ENCODE assay signal across 15 mouse cellular contexts in the genomic region with DNA sequence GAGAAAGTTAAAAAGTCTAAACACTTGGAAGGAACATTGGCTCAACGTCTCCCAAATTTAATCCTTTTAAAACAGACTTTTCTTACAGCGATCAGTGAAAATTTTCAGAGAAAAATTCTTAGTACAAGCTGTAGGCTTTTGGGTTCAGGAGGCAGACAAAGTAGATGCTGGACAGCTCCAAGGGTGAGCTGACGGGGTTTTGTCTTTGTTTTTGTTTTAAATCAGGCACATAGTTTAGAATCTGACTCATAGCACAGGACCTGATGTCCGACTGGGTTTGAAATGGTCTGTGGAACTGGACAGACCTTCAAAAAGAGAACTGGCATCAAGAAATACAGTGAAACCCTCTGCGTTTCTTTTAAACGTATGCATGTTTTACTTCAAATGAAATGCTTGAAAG.
DNase-seq lines count a peak whose midpoint lies in the region; TF ChIP-seq lines count a peak whose summit lies in the region.
"Had no signal": no experiment of that assay in that cellular context is flagged by ENCODE, and none has a peak within 500 bp of the region (broad histone marks: within the 10 kb centered on the region; RNA-seq: fewer than 3 reads in every experiment).

No protein-coding gene starts in this region.

- TF ChIP-seq CTCF in brain, embryonic 14.5 days (IDR thresholded peaks at IDR 0.05; ENCODE audit: borderline replicate concordance, extremely low read depth, insufficient read depth, insufficient read length), result no peak

- peak; percentile 21 for DNase-seq in embryo, embryonic 10.5 days (ENCODE audit: low spot score)
- no peak for DNase-seq in embryo, embryonic 10 days (ENCODE audit: low spot score)
- peak; percentile 1 for DNase-seq in ovary, postnatal 14 days (ENCODE audit: low spot score)
- no peak for DNase-seq in ovary, adult 18-20 months (ENCODE audit: low spot score)
- DNase-seq in brain, embryonic 14.5 days (ENCODE audit: low read depth), result peak; percentile 8
- DNase-seq in cerebellum, adult 18-20 months, result no peak
- DNase-seq in testis, postnatal 10 days (ENCODE audit: low spot score), result no peak
- DNase-seq: cerebellum, adult 11 months; cerebellum, postnatal 25 days; gastrocnemius, postnatal 36 days; kidney, postnatal 25 days; lung, postnatal 14 days; retina, postnatal 1 day; right cerebral cortex, postnatal 4 days; thymus, postnatal 25 days had no signal

- TF ChIP-seq POLR2A in brain, embryonic 14.5 days (IDR thresholded peaks at IDR 0.05; ENCODE audit: borderline replicate concordance, extremely low read depth, insufficient read depth, insufficient read length, poor library complexity, severe bottlenecking), result no peak

Comparison
In these comparisons a context has a peak if more than half of its experiments do, and no peak if none do; other contexts are left out.
1. DNase-seq: peak in embryo, embryonic 10.5 days (single experiment), ovary, postnatal 14 days (single experiment) and brain, embryonic 14.5 days (single experiment); none in embryo, embryonic 10 days (single experiment), ovary, adult 18-20 months (single experiment), cerebellum, adult 18-20 months (0 of 2) and testis, postnatal 10 days (single experiment).